Mouse (Mus musculus) midbrain, embryonic 16.5 days (tissue): ENCODE results near the gene Yaf2. TPM values are rescaled to one million over a fixed set of nuclear protein-coding genes. Genes with fewer than 3 reads are reported as not detected.

Experiments
- ATAC-seq: fragments of 200-750 bp; cut with Nextera tagmentation; 2 replicates; pipeline ENCODE4 v1.8.0; 2017; ENCODE audit warnings: moderate TSS enrichment
- H3K27ac ChIP-seq: fragments of 300-500 bp; sonication (generic); 2 replicates; pipeline ENCODE4 v1.5.1; 2014; ENCODE audit warnings: mild to moderate bottlenecking, low read length, mixed read lengths
- H3K27me3 ChIP-seq: fragments of 300-500 bp; sonication (generic); 2 replicates; pipeline ENCODE4 v1.6.1; 2014; ENCODE audit warnings: low read depth, low read length, mixed read lengths; ENCODE audit not compliant: control insufficient read depth, insufficient read depth
- H3K36me3 ChIP-seq: fragments of 300-500 bp; sonication (generic); 2 replicates; pipeline ENCODE4 v1.6.1; 2014; ENCODE audit warnings: mild to moderate bottlenecking, low read length, moderate library complexity, mixed read lengths; ENCODE audit not compliant: control insufficient read depth, insufficient read depth
- H3K4me1 ChIP-seq: fragments of 300-500 bp; sonication (generic); 2 replicates; pipeline ENCODE4 v1.6.1; 2014; ENCODE audit warnings: mild to moderate bottlenecking, low read length, mixed read lengths; ENCODE audit not compliant: control insufficient read depth, insufficient read depth
- H3K4me2 ChIP-seq: fragments of 300-500 bp; sonication (generic); 2 replicates; pipeline ENCODE4 v1.6.1; 2014; ENCODE audit warnings: mild to moderate bottlenecking, low read length, mixed read lengths
- H3K4me3 ChIP-seq: fragments of 300-500 bp; sonication (generic); 2 replicates; pipeline ENCODE4 v1.5.1; 2014; ENCODE audit warnings: low read depth, mild to moderate bottlenecking, low read length, moderate library complexity, mixed read lengths
- H3K9ac ChIP-seq: fragments of 300-500 bp; sonication (generic); 2 replicates; pipeline ENCODE4 v1.6.1; 2014; ENCODE audit warnings: low read depth, low read length, mixed read lengths
- H3K9me3 ChIP-seq: fragments of 300-500 bp; sonication (generic); replicated peaks from 2 replicates; pipeline ENCODE4 v1.6.1; 2014; ENCODE audit warnings: mild to moderate bottlenecking, low read length, mixed read lengths; ENCODE audit not compliant: control insufficient read depth, poor library complexity, severe bottlenecking
- WGBS: fragments of 180-500 bp; shearing (Covaris S2); extraction: QIAGEN DNeasy Blood & Tissue Kit; methylation state at CpG from one replicate; pipeline ENCODE4 v1.1.7; 2014; 5-methylcytosine and 5-hydroxymethylcytosine counted together
- polyA plus RNA-seq: library from polyadenylated mRNA; unstranded; fragments of >200 nt; fragmentation: Nextera tagmentation; extraction: Ambion mirVana; gene quantifications from 2 replicates; pipeline ENCODE4 v1.2.1, GENCODE M21; 2015

Yaf2 gene
- polyA plus RNA-seq, 1 experiment from 2014 or later = 128 TPM

DNA sequence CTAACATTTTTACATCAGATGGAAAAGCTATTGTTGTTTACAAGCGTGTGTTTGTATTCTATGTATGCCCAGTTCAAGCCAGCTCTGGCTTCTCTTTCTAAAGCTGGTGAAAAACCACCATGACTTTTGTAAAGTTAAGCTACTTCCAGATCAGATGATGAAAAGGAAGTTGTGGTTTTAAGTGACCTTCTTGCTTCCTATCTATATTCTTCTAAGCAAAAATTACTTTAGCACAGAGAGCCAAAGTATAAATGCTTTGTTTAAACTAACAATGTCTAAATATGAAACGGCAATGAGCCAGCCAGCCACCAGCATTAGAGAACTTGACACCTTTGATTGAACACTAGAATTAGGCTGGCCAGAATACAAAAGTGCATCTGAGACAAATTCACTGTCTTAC lies 38.5 kb downstream of the Yaf2 start:
- no peaks in the 10 kb centered on the region for H3K27me3 ChIP-seq
- H3K4me3 ChIP-seq = no peak overlapping the region
- H3K4me1 ChIP-seq = peaks cover 4% of the 10 kb centered on the region
- H3K9ac ChIP-seq = no peak overlapping the region
- no peak overlapping the region for H3K4me2 ChIP-seq
- no peaks in the 10 kb centered on the region for H3K9me3 ChIP-seq
- no peak for ATAC-seq
- no peaks in the 10 kb centered on the region for H3K36me3 ChIP-seq
- H3K27ac ChIP-seq = no peak overlapping the region
- WGBS = 86% methylated on average over 2 of the region's 2 CpGs

DNA sequence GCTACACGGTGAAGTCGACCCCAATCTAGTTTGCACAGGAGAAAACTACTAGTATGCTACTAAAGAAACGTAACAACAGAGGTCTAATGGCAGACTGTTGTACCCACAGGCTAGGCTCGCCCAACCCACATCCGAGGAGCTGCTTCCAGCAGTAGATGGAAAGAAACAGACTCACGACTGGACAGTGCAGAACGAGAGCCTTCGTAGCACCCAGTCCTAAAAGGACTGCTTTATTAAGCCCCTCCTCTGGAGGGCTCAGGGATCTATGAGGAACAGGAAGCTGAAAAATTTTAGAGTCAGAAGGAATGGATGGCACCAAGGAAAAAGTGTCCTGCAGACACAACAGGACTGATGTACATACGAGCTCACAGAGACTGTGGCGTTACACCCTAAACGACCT lies 42.3 kb downstream of the Yaf2 start:
- Histone ChIP-seq H3K9ac (no peak overlapping the region), H3K27ac (no peak overlapping the region), H3K9me3 (no peaks in the 10 kb centered on the region), H3K4me2 (no peak overlapping the region), H3K27me3 (no peaks in the 10 kb centered on the region), H3K4me1 (peaks cover 3% of the 10 kb centered on the region), H3K36me3 (no peaks in the 10 kb centered on the region), H3K4me3 (no peak overlapping the region)
- no peak for ATAC-seq
- 91% methylated on average over 11 of the region's 11 CpGs for WGBS

DNA sequence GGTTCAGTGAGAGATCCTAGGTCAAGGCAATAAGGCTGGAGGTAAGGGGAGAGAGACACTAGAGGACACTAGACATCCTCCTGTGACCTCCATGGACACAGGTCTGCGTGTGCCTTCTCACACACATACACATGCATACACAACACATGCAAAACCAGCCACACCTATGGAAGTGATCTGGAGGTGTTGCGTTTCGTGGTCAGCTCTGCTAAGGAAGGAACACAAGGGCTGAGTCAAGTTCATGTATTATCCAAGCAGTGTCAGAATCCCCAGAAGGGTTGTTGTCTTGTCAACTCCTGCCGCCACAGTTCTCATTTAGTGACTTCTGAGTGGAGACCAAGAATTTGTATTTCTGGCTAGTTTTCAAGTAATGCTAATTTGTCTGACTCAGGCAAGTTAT lies 48.4 kb downstream of the Yaf2 start:
- ATAC-seq = no peak
- Histone ChIP-seq H3K9me3 (no peaks in the 10 kb centered on the region), H3K27ac (no peak overlapping the region), H3K4me2 (no peak overlapping the region), H3K4me1 (no peaks in the 10 kb centered on the region), H3K36me3 (peaks cover 5% of the 10 kb centered on the region), H3K4me3 (no peak overlapping the region), H3K27me3 (no peaks in the 10 kb centered on the region), H3K9ac (no peak overlapping the region)
- 94% methylated on average over 4 of the region's 4 CpGs for WGBS

DNA sequence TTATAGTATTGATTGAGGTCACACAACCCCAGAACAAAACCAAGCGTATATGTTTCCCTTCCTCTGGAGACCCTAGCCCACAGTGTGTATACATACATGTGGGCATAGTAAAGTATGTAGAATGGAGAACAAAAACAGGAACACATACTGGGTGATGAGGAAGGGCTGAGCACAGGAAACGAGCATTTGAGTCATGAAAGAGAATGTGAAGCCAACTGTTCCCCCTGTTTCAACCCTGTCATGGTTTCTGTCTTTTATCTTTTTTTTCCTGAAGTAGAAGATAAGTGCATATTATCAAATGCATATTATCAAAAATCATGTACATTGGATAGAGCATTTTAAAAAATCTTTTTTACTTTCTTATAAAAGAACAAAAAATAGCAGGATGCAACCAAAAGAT lies 49.1 kb downstream of the Yaf2 start:
- Histone ChIP-seq H3K9ac (no peak overlapping the region), H3K4me1 (no peaks in the 10 kb centered on the region), H3K36me3 (peaks cover 5% of the 10 kb centered on the region), H3K27ac (no peak overlapping the region), H3K4me3 (no peak overlapping the region), H3K9me3 (no peaks in the 10 kb centered on the region), H3K4me2 (no peak overlapping the region), H3K27me3 (no peaks in the 10 kb centered on the region)
- ATAC-seq = no peak
- 69% methylated on average over 2 of the region's 2 CpGs for WGBS

DNA sequence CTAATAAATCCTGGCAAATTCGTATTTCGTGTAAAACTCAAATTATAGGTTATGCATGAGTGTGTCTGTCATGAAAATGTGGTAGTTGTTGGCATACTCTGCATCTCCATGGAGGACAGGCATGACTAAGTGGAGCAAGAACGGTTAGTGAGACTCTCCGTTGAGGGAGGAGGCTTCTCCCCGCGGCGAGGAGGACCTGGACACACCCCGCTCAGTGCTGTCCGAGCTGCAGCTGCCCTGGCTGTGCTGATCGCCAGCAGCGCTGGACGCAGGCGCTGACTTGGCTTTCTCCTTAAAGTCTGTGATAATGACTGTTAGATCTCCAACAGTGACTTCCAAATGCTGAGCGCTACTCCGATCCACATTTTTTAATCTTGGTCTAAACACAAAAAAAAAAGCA lies 51.5 kb downstream of the Yaf2 start:
- no peak overlapping the region for H3K4me3 ChIP-seq
- WGBS = 76% methylated on average over 15 of the region's 15 CpGs
- H3K27ac ChIP-seq = no peak overlapping the region
- H3K36me3 ChIP-seq = peaks cover 7% of the 10 kb centered on the region
- H3K9me3 ChIP-seq = no peaks in the 10 kb centered on the region
- no peaks in the 10 kb centered on the region for H3K27me3 ChIP-seq
- no peak overlapping the region for H3K9ac ChIP-seq
- H3K4me2 ChIP-seq = no peak overlapping the region
- H3K4me1 ChIP-seq = no peaks in the 10 kb centered on the region
- ATAC-seq = no peak

DNA sequence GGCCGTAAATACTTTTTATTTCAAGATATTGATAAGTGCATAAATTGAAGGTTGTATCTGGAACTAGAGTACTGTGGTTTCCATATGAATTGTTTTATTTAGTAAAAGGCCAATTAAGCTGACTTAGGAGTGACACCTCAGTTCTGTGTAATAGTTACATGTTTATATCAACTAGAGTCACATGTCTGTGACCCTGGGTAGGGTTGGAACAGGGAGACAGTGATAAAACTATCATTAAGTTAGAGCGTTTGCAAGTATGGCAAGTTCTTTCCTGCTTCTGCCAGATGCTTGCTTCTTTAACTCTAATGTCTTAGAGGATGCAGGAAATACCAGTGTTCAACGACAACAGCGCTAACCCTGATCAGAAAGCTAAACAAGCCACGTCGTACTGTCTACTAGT lies 52.4 kb downstream of the Yaf2 start:
- Histone ChIP-seq H3K4me1 (no peaks in the 10 kb centered on the region), H3K27ac (no peak overlapping the region), H3K9me3 (no peaks in the 10 kb centered on the region), H3K27me3 (no peaks in the 10 kb centered on the region), H3K36me3 (peaks cover 9% of the 10 kb centered on the region), H3K4me3 (no peak overlapping the region), H3K4me2 (no peak overlapping the region), H3K9ac (no peak overlapping the region)
- 92% methylated on average over 6 of the region's 6 CpGs for WGBS
- no peak for ATAC-seq

DNA sequence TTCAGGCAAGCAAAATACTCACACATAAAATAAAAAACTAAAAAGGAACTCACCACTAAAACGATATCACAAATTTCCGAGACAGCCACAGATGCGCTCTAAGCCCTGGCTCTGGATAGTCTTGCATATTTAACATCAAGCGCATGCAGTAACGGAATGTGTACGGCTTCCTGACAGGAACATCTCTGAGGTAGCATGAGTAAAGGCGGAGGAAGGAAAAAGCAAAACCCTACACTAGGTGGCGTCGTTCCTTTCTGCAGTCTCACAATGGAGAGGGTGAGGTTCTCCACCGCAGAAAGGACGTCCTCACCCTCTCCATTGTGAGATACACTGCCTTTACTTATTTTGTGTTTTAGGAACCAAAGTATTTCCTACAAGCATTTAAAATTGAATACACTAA lies 53.4 kb downstream of the Yaf2 start:
- ATAC-seq = no peak
- Histone ChIP-seq H3K9me3 (no peaks in the 10 kb centered on the region), H3K27ac (no peak overlapping the region), H3K9ac (no peak overlapping the region), H3K4me1 (no peaks in the 10 kb centered on the region), H3K4me3 (no peak overlapping the region), H3K4me2 (no peak overlapping the region), H3K36me3 (peaks cover 9% of the 10 kb centered on the region; the same call in 1 of the 2 replicates), H3K27me3 (no peaks in the 10 kb centered on the region)
- WGBS = 69% methylated on average over 11 of the region's 11 CpGs

DNA sequence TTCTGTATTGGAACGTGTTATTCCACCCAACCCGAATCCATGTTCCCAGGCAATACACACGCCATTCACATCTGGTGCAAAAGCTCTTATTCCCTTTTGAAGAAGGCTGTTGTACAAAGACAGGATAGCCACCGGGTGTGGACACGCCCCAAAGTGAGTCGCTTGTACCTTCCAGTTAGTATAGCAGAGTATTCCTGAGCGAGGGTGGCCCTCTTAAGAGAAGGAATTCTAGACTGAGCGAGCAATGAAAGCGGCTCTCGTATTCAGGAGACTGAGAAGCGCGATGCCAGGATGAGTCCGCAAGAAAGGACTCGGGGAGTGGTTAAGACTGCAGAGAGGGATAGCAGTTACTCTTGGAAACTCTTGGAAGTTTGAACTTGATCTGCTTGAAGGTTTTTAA lies 60.5 kb downstream of the Yaf2 start:
- peaks cover 4% of the 10 kb centered on the region; the same call in 1 of the 2 replicates for H3K36me3 ChIP-seq
- H3K27me3 ChIP-seq = no peaks in the 10 kb centered on the region
- peak overlapping the region; percentile 63 for H3K4me3 ChIP-seq
- peak overlapping the region; percentile 48; the same call in 1 of the 2 replicates for H3K9ac ChIP-seq
- H3K27ac ChIP-seq = no peak overlapping the region
- ATAC-seq = no peak
- peaks cover 25% of the 10 kb centered on the region for H3K4me1 ChIP-seq
- H3K9me3 ChIP-seq = no peaks in the 10 kb centered on the region
- 2% methylated on average over 14 of the region's 14 CpGs for WGBS
- peak overlapping the region; percentile 90 for H3K4me2 ChIP-seq

DNA sequence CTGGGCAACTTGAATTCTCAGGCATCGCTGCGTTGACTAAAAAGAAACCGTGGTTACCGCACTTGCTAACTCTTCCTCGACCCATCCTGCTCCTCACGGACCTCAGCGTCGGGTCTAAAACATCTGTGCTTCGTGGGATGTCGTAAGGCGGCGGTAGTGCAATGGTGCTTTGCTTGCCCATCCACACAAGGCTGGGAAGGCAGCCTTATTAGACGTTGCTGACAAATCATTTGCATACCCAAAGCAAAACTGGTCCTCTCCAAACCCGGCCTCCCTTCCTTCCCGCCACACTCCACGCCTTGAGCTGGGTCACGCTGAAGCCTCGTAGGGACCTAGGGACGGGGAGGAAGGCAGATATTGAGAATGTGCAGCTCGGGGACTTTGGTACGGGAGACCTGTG lies 61.1 kb downstream of the Yaf2 start:
- H3K27me3 ChIP-seq = no peaks in the 10 kb centered on the region
- peaks cover 4% of the 10 kb centered on the region; the same call in 1 of the 2 replicates for H3K36me3 ChIP-seq
- peak overlapping the region; percentile 63 for H3K4me3 ChIP-seq
- peak overlapping the region; percentile 79 for H3K9ac ChIP-seq
- under 1% methylated on average over 21 of the region's 21 CpGs for WGBS
- H3K4me1 ChIP-seq = peaks cover 25% of the 10 kb centered on the region
- H3K27ac ChIP-seq = peak overlapping the region; percentile 86
- peak overlapping the region; percentile 90 for H3K4me2 ChIP-seq
- no peaks in the 10 kb centered on the region for H3K9me3 ChIP-seq
- ATAC-seq = peak; percentile 79
